Mouse (Mus musculus) adrenal gland, postnatal 25 days (tissue): Measurements from ENCODE around the gene H2-M10.2. TPM values are rescaled to one million over a fixed set of nuclear protein-coding genes. Genes with fewer than 3 reads are reported as not detected.
A peak's percentile ranks its signal among the peaks of the same experiment; 100 is the strongest.
"Not testable (repeated sequence)": the region's sequence is repeated elsewhere in the genome, so short reads cannot be mapped to it uniquely, and the experiment has no call there.

ENCODE experiments used
- DNase-seq: peaks from one replicate; pipeline ENCODE4 v3.0.0; 2021; ENCODE audit warnings: mixed read lengths
- total RNA-seq: library from RNA; stranded (reverse); gene quantifications from 2 replicates; pipeline ENCODE4 v1.2.3, GENCODE M21; 2021

Gene H2-M10.2
- total RNA-seq, 1 experiment from 2014 or later, result not detected

DNA sequence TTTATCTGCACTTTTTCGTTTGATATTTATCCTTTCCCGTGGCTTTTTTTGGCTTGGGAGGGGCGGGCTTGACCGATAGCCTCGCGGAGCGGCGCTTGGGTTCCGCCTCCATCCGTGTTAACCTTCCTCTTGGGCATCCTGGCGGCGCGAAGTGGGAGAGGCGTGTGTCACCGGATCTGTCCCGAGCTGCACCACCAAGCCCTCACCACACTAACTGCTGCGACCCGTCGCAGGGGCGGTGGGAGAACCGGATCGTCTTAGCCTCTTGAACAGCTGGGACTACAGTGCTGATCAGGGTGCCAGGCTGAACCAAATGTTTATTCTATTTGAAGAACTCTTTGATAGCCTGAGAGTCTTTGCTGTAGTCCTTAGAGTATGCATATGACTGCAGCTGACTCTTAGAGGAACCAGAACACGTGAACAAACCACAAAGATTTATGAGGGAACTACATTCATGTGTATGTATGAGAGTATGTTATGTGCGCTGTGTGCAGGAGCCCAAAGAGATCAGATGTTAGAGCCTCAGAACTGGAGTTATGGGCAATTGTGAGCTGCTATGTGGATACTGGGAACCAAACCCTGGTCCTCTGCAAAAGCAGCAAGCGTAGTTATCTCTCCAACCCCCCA, 33.9 kb downstream of the H2-M10.2 start:
- peak; percentile 30 for DNase-seq

DNA sequence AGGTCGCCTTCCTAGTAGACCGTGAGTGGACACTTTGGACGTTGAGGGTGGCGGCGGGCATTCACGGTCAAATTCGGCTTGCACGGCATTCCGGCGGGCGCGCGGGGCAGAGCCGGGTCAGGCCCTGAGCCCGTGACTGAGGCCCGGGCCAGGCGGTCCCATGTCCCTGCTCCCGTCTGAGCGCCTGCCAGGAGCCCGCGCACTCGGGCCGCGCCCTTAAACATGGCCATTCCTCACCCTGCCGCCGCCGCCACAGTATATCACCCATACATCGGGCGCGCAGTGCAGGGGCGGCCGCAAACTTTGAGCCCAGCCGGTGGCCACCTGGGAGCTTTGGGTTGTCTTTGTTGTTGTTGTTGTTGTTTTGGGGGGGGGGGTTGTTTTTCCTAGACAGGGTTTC, 37.4 kb downstream of the H2-M10.2 start:
- DNase-seq, result no peak

DNA sequence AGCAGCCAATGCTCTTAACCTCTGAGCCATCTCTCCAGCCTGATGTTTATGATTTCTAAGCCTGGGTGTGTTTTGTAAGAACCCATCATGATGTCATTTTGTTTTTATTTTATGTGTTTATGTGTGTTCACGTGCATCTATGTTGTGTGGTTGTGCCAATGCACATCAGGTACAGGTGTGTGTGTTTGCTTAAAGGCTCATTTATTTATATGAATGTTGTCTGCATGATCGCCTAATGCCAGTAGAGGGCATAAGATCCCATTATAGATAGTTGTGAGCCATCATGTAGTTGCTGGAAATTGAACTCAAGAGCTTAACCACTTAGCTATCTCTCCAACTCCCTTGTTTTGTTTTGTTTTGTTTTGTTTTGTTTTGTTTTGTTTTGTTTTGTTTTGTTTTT, 40.5 kb downstream of the H2-M10.2 start:
- no peak for DNase-seq

DNA sequence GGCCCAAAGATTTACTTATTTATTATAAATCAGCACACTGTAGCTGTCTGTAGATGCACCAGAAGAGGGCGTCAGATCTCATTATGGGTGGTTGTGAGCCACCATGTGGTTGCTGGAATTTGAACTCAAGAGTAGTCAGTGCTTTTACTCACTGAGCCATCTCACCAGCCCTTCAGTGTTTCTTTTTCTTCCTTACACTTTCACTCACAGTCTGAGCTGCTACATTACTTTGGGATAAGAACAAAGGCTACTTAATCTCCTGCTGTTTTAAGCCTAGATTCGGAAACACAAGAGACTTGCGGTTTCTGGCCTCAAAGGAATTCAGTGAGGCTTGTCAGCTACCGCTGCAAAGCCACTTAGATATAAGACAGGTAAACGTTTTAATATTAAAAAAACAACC, 42.3 kb downstream of the H2-M10.2 start:
- DNase-seq, result no peak

DNA sequence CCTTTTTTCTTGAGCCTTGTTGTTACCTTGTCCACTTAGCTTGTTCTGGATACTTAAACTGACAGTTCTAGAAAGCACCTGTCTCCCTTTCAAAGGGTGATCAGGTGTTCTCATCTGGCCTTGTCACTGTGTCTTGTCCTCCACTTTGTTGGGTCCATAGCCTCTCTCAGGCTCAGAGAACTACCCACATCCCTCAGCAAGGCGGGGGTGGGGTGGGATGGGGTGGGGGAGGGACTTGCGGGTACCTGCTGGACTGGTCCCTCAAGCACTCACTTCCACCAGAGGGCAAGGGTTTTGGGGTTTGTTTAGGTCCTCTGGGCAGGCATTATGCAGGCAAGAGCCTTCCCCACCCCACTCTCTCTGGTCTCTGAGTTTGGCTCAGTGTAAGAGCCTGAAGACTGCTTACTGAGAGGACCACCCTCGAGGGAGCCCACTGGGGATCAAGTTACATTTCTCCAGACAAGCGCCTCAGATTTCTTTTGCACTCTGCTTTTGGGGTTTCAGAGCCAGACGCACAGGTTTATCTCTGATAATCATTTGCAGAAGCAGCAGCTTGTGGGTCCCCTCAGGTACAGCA, 45.6 kb downstream of the H2-M10.2 start:
- DNase-seq, result no peak

DNA sequence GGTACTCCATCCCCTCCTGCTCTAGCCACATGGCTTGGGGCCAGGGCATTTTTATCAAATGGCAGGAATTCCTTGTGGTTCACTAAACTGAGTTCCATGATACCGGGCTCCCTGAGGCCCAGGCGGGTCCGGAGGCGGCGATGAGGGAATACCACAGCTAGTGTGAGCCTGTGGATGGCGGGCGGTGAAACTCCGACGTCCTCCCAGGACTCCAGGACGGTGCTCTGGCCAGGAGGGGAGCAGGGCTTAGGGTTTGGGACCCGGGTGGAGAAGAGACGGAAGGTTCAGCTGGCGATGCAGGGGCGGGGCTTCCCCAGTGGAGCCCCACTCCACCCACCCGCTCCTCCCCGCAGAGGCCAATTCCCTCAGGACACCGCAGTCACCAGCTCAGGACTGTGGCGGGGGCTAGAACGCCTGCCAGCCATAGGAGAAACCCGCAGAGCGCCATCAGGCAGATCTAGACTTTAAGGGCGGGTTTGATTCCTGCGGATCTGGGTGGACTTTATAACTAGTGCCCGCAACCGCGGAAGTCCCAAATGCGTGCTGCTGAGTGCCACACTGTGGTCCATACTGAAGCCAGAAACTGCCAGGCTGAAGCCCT, 48.9 kb downstream of the H2-M10.2 start:
- peak; percentile 25 for DNase-seq

DNA sequence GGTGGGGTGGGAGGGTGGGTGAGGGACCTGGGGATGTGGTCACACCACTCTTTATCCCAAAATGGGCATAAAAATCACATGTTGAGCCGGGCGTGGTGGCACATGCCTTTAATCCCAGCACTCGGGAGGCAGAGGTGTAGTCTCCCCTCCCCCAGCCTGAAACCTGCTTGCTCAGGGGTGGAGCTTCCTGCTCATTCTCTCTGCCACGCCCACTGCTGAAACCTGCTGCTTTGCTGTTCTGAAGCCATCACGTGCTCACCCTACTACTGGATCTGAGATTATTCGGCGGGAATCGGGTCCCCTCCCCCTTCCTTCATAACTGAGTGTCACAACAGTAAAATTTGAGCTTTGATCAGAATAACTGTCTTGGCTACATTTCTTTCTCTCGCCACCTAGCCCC, 51.0 kb downstream of the H2-M10.2 start:
- DNase-seq, result not testable (repeated sequence)

Other genes with a start within 250 kb of the H2-M10.2 start
- 21.7 and 29.6 TPM in 2 replicates for gene H2-T22, start 243.7 kb downstream of the H2-M10.2 start, total RNA-seq
- not detected in 2 replicates for gene Gm6034, start 243.5 kb downstream of the H2-M10.2 start, total RNA-seq
- gene Gm11127, start 228.1 kb downstream of the H2-M10.2 start, total RNA-seq, result 1.6 and 2.2 TPM in 2 replicates
- gene Gm19684, start 164.8 kb downstream of the H2-M10.2 start, total RNA-seq, result 0.58 TPM in 1 of 2 replicates, not detected in the other
- gene Gm7030, start 157.1 kb downstream of the H2-M10.2 start, total RNA-seq, result not detected in 2 replicates
- gene Gm8909, start 118.0 kb downstream of the H2-M10.2 start, total RNA-seq, result not detected in 2 replicates
- gene H2-T3, start 96.2 kb downstream of the H2-M10.2 start, total RNA-seq, result not detected in 2 replicates
- 47.2 TPM in 2 replicates for gene Rpp21, start 28.4 kb downstream of the H2-M10.2 start, total RNA-seq
- 22.5 and 23.0 TPM in 2 replicates for gene Trim39, start 14.2 kb downstream of the H2-M10.2 start, total RNA-seq
- not detected in 2 replicates for gene H2-M10.1, start 39.7 kb upstream of the H2-M10.2 start, total RNA-seq
- not detected in 2 replicates for gene H2-M10.3, start 81.9 kb upstream of the H2-M10.2 start, total RNA-seq
- gene H2-M10.4, start 175.8 kb upstream of the H2-M10.2 start, total RNA-seq, result not detected in 2 replicates